Mouse (Mus musculus): ENCODE data around the gene Ntm. TPM values are rescaled to one million over a fixed set of nuclear protein-coding genes. Genes with fewer than 3 reads are reported as not detected.

Gene Ntm
- total and polyA plus RNA-seq, 3 experiments: not detected

DNA sequence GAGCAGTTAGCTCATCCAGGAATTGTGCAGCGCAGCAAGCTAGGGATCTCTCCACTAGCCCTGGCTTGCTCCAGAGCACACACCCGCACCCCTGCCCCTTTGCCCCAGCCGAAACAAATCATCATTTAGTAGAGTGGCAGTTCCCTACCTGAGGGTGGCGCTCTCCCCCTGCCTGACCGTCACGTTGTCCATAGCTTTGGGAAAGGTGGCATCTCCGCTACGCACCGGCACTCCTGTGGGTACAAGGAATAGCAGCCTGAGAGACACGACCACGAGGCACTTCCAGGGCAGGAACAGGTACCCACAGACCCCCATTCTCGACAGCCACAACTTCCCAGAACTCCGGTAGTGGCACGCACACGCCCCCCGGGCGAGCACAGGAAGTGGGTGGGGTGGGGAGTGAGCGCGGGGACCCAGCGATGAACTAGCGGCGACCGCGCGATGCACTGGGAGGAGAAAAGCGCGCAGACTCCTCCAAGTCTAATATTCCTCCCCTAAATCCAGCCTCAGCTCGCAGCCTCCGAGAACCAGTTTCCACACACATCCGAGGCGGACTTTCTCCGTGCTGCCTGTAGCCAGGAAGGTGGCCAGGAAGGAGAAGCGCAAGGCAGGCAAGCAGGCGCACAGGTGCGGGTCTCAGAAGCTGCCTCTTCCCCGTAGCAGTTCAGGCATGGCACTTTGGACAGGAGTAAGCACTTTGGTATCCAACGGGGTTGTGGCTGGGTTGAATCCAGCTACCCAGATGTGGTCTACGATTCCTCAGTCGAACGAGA is 551.3 kb downstream of the Ntm start:
- Histone ChIP-seq H3K4me3 (ENCODE audit: control insufficient read depth in 1 of 2, insufficient read depth in 1 of 2, low read depth in 2 of 2, low read length in 2 of 2) (no peak overlapping the region), H3K27ac (ENCODE audit: control insufficient read depth, low read depth, low read length) (no peak overlapping the region), H3K9me3 (replicated peaks; ENCODE audit: insufficient read depth, low read length) (no peaks in the 10 kb centered on the region), H3K36me3 (ENCODE audit: control insufficient read depth in 1 of 2, insufficient read depth in 2 of 2, low read length in 2 of 2) (no peaks in the 10 kb centered on the region), H3K27me3 (ENCODE audit: control insufficient read depth in 1 of 2, insufficient read depth in 2 of 2, low read length in 2 of 2) (no peaks in the 10 kb centered on the region), H3K79me2 (ENCODE audit: control insufficient read depth, insufficient read depth, low read length, poor library complexity) (no peaks in the 10 kb centered on the region), H3K4me1 (ENCODE audit: control insufficient read depth in 1 of 2, insufficient read depth in 2 of 2, low read length in 2 of 2) (no peaks in the 10 kb centered on the region), H3K9ac (ENCODE audit: control insufficient read depth, low read depth, low read length, poor library complexity, severe bottlenecking) (no peak overlapping the region)
- no peak for DNase-seq (ENCODE audit: low read depth, low spot score)
- TF ChIP-seq BHLHE40 (IDR thresholded peaks at IDR 0.05; ENCODE audit: borderline replicate concordance, low read depth, low read length) (no peak), ZC3H11A (IDR thresholded peaks at IDR 0.05; ENCODE audit: low read depth, low read length) (no peak), GATA1 (IDR thresholded peaks at IDR 0.05; ENCODE audit: low read depth, low read length) (no peak), RCOR1 (IDR thresholded peaks at IDR 0.05; ENCODE audit: low read depth, low read length) (no peak), NRF1 (IDR thresholded peaks at IDR 0.05; ENCODE audit: insufficient read depth, low read depth, low read length, poor library complexity, severe bottlenecking) (no peak), CTCF (IDR thresholded peaks at IDR 0.05 in 2 of 3, conservative IDR thresholded peaks at IDR 0.05 in 1 of 3; ENCODE audit: control insufficient read depth in 1 of 3, insufficient read depth in 1 of 3, low read depth in 2 of 3, low read length in 3 of 3, poor library complexity in 1 of 3, severe bottlenecking in 1 of 3) (no peak), TBP (IDR thresholded peaks at IDR 0.05; ENCODE audit: low read depth, low read length) (no peak), ELF1 (IDR thresholded peaks at IDR 0.05; ENCODE audit: low read depth, low read length) (no peak), KAT2A (conservative IDR thresholded peaks at IDR 0.05; ENCODE audit: low read depth, low read length) (no peak), MXI1 (IDR thresholded peaks at IDR 0.05; ENCODE audit: low read depth, low read length) (no peak), POLR2AphosphoS2 (IDR thresholded peaks at IDR 0.05; ENCODE audit: low read length) (no peak), EP300 (IDR thresholded peaks at IDR 0.05; ENCODE audit: low read depth in 1 of 2, low read length in 2 of 2) (no peak), ZMIZ1 (IDR thresholded peaks at IDR 0.05; ENCODE audit: low read depth, low read length) (no peak), MYC (IDR thresholded peaks at IDR 0.05; ENCODE audit: low read depth, low read length) (no peak), RAD21 (IDR thresholded peaks at IDR 0.05; ENCODE audit: low read depth, low read length) (no peak), POLR2AphosphoS5 (IDR thresholded peaks at IDR 0.05; ENCODE audit: borderline replicate concordance, low read depth, low read length) (no peak)

DNA sequence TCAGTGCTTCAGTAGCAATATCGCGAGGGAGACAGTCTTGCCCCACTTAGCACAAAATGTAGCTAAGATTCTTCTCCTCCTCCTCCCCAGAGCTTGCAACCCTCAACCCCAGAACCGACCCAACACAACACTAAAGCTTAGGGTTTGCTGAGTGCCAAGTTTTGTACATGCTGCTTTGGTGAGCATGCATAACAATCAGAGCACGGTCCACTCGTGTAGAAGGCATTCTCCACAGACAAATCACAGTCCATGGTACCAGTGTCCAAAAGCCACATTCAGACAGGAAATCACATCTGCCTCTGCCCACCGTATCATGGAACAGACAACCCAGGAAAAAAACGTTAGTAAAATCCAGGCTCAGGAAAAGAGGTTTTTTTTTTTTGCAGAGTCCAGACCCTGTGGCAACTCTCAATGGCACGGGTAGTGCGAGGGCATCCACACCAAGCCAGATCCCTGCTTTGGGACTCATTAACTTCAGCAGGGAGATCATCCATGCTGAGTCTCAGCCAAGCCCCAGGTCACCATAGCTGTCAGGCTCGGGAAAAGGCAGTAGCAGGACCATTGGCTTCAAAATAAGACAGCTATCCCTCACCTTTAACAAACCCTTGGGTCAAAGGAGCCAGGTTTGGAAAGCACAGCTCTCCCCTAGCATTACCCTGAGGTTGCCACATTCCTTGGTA is 552.1 kb downstream of the Ntm start:
- Histone ChIP-seq H3K4me3 (ENCODE audit: control insufficient read depth in 1 of 2, insufficient read depth in 1 of 2, low read depth in 2 of 2, low read length in 2 of 2) (no peak overlapping the region), H3K27me3 (ENCODE audit: control insufficient read depth in 1 of 2, insufficient read depth in 2 of 2, low read length in 2 of 2) (no peaks in the 10 kb centered on the region), H3K9ac (ENCODE audit: control insufficient read depth, low read depth, low read length, poor library complexity, severe bottlenecking) (no peak overlapping the region), H3K36me3 (ENCODE audit: control insufficient read depth in 1 of 2, insufficient read depth in 2 of 2, low read length in 2 of 2) (no peaks in the 10 kb centered on the region), H3K27ac (ENCODE audit: control insufficient read depth, low read depth, low read length) (no peak overlapping the region), H3K79me2 (ENCODE audit: control insufficient read depth, insufficient read depth, low read length, poor library complexity) (no peaks in the 10 kb centered on the region), H3K9me3 (replicated peaks; ENCODE audit: insufficient read depth, low read length) (no peaks in the 10 kb centered on the region), H3K4me1 (ENCODE audit: control insufficient read depth in 1 of 2, insufficient read depth in 2 of 2, low read length in 2 of 2) (no peaks in the 10 kb centered on the region)
- TF ChIP-seq MYC (IDR thresholded peaks at IDR 0.05; ENCODE audit: low read depth, low read length) (no peak), MEF2A (IDR thresholded peaks at IDR 0.05; ENCODE audit: extremely low read depth, insufficient replicate concordance, low read depth, low read length, poor library complexity, severe bottlenecking) (no peak), MYB (IDR thresholded peaks at IDR 0.05; ENCODE audit: low read depth, low read length) (no peak), EP300 (IDR thresholded peaks at IDR 0.05; ENCODE audit: low read depth in 1 of 2, low read length in 2 of 2) (no peak), SMC3 (IDR thresholded peaks at IDR 0.05; ENCODE audit: low read depth, low read length) (no peak), CTCF (IDR thresholded peaks at IDR 0.05 in 2 of 3, conservative IDR thresholded peaks at IDR 0.05 in 1 of 3; ENCODE audit: control insufficient read depth in 1 of 3, insufficient read depth in 1 of 3, low read depth in 2 of 3, low read length in 3 of 3, poor library complexity in 1 of 3, severe bottlenecking in 1 of 3) (no peak), GATA1 (IDR thresholded peaks at IDR 0.05; ENCODE audit: low read depth, low read length) (no peak), SIN3A (IDR thresholded peaks at IDR 0.05; ENCODE audit: low read length) (no peak), POLR2AphosphoS5 (IDR thresholded peaks at IDR 0.05; ENCODE audit: borderline replicate concordance, low read depth, low read length) (no peak), ZMIZ1 (IDR thresholded peaks at IDR 0.05; ENCODE audit: low read depth, low read length) (no peak), TBP (IDR thresholded peaks at IDR 0.05; ENCODE audit: low read depth, low read length) (no peak), MXI1 (IDR thresholded peaks at IDR 0.05; ENCODE audit: low read depth, low read length) (no peak), NELFE (IDR thresholded peaks at IDR 0.05; ENCODE audit: low read depth, low read length) (no peak)
- no peak for DNase-seq (ENCODE audit: low read depth, low spot score)

Data from MEL (cell line).